Mouse (Mus musculus) large intestine, adult 2 months (tissue): ENCODE measurements around the gene Fxyd3. TPM values are rescaled to one million over a fixed set of nuclear protein-coding genes. Genes with fewer than 3 reads are reported as not detected.

Experiments
- DNase-seq: peaks from one replicate; pipeline ENCODE4 v3.0.0-alpha.2; 2012; ENCODE audit warnings: low read depth, low spot score
- whole genome bisulfite sequencing: fragments of 180-500 bp; shearing (Covaris S2); methylation state at CpG from one replicate; pipeline ENCODE4 v1.1.7; 2018; 5-methylcytosine and 5-hydroxymethylcytosine counted together
- polyA plus RNA-seq: library from polyadenylated mRNA; depleted of rRNA; stranded (reverse); fragments of >200 nt; gene quantifications from 2 replicates; pipeline ENCODE4 v1.2.3, GENCODE M21; 2012; rRNA removed

The Fxyd3 gene
- polyA plus RNA-seq = 46.5 and 63.0 TPM in 2 replicates

DNA sequence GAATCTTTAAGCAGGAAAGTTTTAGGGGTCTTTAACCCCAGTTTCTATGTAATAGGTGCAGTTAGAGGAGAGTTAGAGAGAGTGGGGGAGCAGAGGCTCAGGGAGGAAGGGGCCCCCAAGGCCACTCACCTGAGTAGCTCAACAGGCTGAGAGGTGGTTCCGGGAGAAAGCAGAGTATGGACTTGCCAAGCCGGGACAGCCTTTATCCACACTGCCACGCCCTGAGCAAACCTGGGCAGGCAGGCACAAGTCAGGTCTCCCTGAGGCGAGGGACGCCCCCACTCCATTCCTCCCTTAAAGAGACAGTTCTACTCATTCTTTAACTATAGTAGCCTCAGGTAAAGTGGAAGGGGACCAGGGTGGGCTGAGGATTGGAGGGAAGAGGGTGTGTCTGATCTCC is at the start of gene Fxyd3:
Gene Fxyd3 (minus strand): TSS at position 213 of the 400 bp plus-strand sequence.
- WGBS = 22% methylated on average over 5 of the region's 5 CpGs
- DNase-seq = no peak

DNA sequence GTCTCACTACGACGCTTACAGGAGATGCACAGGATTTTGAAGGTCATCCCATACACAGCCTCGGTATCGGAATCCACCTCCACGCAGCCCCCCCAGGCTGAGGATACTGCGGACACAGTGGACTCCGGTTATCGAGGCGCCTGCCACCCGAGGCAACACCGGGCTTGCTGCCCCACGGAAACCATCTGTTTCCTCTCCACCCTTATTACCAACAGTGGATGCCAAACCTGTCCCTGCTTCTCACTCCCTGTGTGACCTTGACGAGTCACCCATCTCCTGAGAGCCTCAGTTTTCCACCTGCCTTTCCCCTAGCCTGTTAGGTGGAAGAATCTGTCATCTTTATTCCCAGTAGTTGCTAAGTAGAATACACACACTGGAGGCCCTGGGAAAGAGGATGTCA is 48.6 kb upstream of the Fxyd3 start:
- WGBS = 59% methylated on average over 13 of the region's 13 CpGs
- DNase-seq = no peak

GRCm38 (mm10) chr7:31124381-31124780 is 47.9 kb upstream of the Fxyd3 start:
- WGBS = 78% methylated on average over 5 of the region's 5 CpGs
- no peak for DNase-seq

GRCm38 (mm10) chr7:31123697-31124096 is 47.2 kb upstream of the Fxyd3 start:
- DNase-seq = no peak
- 66% methylated on average over 3 of the region's 3 CpGs for WGBS

- WGBS = 87% methylated on average over 16 of the region's 16 CpGs
- DNase-seq = no peak
These were observed 46.4 kb upstream of the Fxyd3 start for GRCm38 (mm10) chr7:31122641-31123631.

- no peak for DNase-seq
- 89% methylated on average over 5 of the region's 5 CpGs for WGBS
These were observed 43.1 kb upstream of the Fxyd3 start for GRCm38 (mm10) chr7:31119556-31119955.

GRCm38 (mm10) chr7:31118486-31118885 is 42.0 kb upstream of the Fxyd3 start:
- 72% methylated on average over 7 of the region's 7 CpGs for WGBS
- no peak for DNase-seq

DNA sequence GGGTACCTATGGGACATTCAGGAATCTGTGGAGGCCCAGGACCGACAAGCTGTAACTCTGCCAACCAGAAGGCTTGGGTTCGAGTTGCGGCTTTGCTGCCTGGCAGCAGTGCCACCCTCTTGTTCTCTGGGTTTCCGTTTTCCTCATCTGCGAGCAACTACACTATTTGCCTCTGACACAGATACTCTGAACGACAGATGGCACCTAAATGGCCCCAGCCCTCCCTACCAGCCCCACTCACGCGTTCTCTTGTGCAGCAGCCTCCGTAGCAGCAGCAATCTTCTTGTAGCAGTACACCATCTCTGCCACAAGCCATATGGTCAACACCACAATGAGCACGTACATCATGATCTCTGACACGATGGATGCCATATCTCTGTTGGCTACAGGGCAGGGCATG is 41.0 kb upstream of the Fxyd3 start:
- DNase-seq = no peak
- WGBS = 91% methylated on average over 11 of the region's 11 CpGs

- WGBS = 71% methylated on average over 16 of the region's 16 CpGs
- DNase-seq = no peak
These were observed 40.2 kb upstream of the Fxyd3 start for GRCm38 (mm10) chr7:31116721-31117145.

- no peak for DNase-seq
- 53% methylated on average over 17 of the region's 17 CpGs for WGBS
These were observed 39.1 kb upstream of the Fxyd3 start for GRCm38 (mm10) chr7:31115587-31116043.

GRCm38 (mm10) chr7:31115182-31115581 is 38.7 kb upstream of the Fxyd3 start, which contains the start of gene Hpn:
Gene Hpn (minus strand): TSS chr7:31115290.
- 24% methylated on average over 15 of the region's 15 CpGs for WGBS
- DNase-seq = no peak

GRCm38 (mm10) chr7:31114646-31115045 is 38.1 kb upstream of the Fxyd3 start:
- WGBS = 39% methylated on average over 10 of the region's 10 CpGs
- DNase-seq = no peak

- DNase-seq = no peak
- WGBS = 80% methylated on average over 6 of the region's 6 CpGs
These were observed 37.3 kb upstream of the Fxyd3 start for GRCm38 (mm10) chr7:31113800-31114199.

- no peak for DNase-seq
- WGBS = 52% methylated on average over 4 of the region's 4 CpGs
These were observed 35.5 kb upstream of the Fxyd3 start for GRCm38 (mm10) chr7:31112036-31112435.

GRCm38 (mm10) chr7:31110861-31111385 is 34.4 kb upstream of the Fxyd3 start:
- WGBS = 71% methylated on average over 15 of the region's 15 CpGs
- no peak for DNase-seq

GRCm38 (mm10) chr7:31109796-31110195 is 33.3 kb upstream of the Fxyd3 start:
- DNase-seq = no peak
- 82% methylated on average over 5 of the region's 5 CpGs for WGBS

- WGBS = 28% methylated on average over 7 of the region's 7 CpGs
- no peak for DNase-seq
These were observed 32.6 kb upstream of the Fxyd3 start for GRCm38 (mm10) chr7:31109091-31109490.

GRCm38 (mm10) chr7:31107781-31108180 is 31.3 kb upstream of the Fxyd3 start:
- no peak for DNase-seq
- 88% methylated on average over 11 of the region's 11 CpGs for WGBS

DNA sequence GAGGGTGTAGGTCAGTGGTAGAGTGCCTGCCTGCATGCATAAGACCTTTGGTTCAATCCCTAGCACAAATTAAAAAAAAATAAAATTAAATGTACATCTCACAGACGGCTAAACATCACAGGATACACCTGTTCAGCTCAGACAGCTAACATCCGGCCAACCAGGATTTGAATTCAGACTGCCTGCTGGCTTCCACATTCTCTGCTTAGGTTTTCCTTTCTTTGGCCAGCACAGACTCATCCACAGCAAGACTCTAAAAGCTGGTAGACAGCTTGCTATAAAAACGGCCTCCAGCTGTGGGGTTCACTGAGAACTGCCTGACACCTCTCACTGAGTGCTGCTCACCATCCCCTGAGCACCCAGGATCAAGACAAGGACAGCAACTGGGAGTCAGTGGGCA is 29.7 kb upstream of the Fxyd3 start:
- DNase-seq = no peak
- WGBS = 57% methylated on average over 3 of the region's 3 CpGs

DNA sequence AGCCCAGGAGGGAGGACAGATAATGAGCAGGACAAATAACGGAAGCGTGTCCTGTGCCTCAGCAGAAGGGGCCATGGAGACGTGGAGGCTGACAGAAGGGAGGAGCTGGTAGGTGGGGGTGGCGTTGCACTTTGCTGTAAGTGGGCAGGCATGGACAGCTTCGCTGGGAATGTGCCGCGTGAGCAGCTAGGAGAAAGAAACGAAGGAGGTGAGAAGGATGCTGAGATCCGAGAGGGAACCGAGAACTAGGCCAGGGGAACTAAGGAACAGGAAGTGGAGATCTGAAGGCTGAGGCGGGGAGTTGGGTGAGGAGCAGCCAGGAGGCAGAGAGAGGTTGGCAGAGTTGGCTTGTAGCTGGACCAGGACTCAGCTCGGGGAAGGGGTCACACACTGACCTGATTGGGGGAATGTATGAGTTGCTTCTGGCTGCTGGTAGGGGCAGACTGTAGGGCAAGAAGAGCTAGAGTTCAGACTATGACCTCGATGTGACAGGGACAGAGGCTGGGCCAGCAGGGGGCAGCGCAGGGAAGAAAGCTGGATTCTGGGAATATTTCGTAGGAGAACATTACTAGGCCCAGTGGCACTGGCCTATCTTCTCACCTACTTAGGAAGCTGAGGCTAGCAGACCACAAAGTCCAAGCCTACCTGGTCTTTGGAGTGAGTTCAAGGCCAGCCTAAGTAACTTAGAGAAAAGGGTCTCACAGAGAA is 28.7 kb upstream of the Fxyd3 start:
- DNase-seq = no peak
- WGBS = 64% methylated on average over 15 of the region's 15 CpGs
